Mouse (Mus musculus): Measurements from ENCODE around the gene Hils1. TPM values are rescaled to one million over a fixed set of nuclear protein-coding genes. Genes with fewer than 3 reads are reported as not detected.

The Hils1 gene
- polyA plus RNA-seq, 1 experiment from 2014 or later = not detected

DNA sequence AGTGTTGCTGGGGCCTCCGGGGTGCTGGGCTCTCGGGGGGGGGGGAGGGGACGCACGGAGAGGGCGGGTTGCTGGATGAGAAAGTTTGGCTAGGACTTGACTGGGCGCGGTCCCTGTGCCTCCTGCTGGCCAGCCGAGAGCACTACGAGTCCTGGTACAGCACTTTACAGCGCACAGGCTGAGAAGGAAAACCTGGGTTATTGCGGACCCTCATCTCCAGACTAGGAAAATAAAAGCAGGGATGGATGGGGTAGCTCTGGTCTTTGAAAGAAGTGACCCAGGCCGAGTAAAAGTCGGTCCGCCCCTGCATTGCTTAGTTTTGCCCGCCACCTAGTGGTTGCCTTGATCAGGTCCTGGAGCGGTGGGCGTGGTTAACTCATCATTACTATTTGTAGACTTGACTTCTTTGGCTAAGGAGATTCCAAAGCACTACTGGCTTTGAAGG is 30.5 kb upstream of the Hils1 start:
- Histone ChIP-seq H3K4me1 (peaks cover 69% of the 10 kb centered on the region), H3K4me2 (replicated peaks) (peak overlapping the region; percentile 89), H3K27me3 (peaks cover 3% of the 10 kb centered on the region; the same call in 1 of the 2 replicates), H3K9me3 (no peaks in the 10 kb centered on the region), H3K4me3 (peak overlapping the region; percentile 66), H3K27ac (peak overlapping the region; percentile 96), H3K9ac (peak overlapping the region; percentile 90), H3K36me3 (peaks cover 38% of the 10 kb centered on the region)
- 1% methylated on average over 17 of the region's 17 CpGs for WGBS
- peak; percentile 73 for ATAC-seq (ENCODE audit: low FRiP score, low read depth)

DNA sequence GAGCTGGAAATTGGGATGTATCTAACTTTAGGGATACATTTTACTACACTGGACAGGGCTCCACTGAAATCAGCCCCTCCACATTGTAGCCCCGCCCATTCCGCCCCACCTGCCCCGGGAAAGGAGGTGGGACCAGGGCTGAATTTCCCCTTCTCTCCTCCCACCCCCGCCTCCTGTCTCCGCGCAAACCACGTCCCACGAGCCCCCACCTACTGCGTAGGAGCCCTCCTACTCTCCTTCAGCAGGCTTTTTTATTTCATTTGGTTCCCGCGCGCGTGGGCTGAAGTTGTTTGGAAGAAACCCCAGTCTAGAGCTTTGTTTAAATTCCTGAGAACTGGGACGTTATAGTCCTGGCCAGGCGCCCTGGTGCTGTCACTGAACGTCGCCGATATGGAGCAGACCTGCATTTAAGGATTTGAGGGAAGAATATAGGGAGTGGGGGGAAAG is 30.0 kb upstream of the Hils1 start:
- peaks cover 3% of the 10 kb centered on the region; the same call in 1 of the 2 replicates for H3K27me3 ChIP-seq
- peaks cover 42% of the 10 kb centered on the region for H3K36me3 ChIP-seq
- 2% methylated on average over 18 of the region's 18 CpGs for WGBS
- H3K27ac ChIP-seq = peak overlapping the region; percentile 96
- ATAC-seq (ENCODE audit: low FRiP score, low read depth) = peak; percentile 45
- peak overlapping the region; percentile 66 for H3K4me3 ChIP-seq
- H3K4me2 ChIP-seq (replicated peaks) = peak overlapping the region; percentile 89
- no peaks in the 10 kb centered on the region for H3K9me3 ChIP-seq
- peak overlapping the region; percentile 90 for H3K9ac ChIP-seq
- H3K4me1 ChIP-seq = peaks cover 65% of the 10 kb centered on the region

DNA sequence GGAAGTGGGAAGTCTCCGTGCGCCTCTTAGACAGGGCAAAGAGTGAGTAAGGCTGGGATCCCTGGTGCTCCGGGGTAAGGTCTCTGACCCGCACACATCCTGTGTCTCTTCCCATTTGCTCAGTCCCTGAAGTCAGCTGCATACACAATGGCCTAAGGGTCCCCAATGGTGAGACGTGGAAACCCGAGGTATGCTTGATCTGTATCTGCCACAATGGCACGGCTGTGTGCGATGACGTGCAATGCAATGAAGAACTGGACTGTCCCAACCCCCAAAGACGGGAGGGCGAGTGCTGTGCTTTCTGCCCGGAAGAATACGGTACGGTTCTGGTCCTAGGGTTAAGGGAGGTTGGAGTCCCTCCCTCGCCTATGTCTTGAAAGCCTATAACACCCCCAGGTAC is 29.6 kb upstream of the Hils1 start:
- ATAC-seq (ENCODE audit: low FRiP score, low read depth) = no peak
- no peaks in the 10 kb centered on the region for H3K9me3 ChIP-seq
- WGBS = 3% methylated on average over 15 of the region's 15 CpGs
- H3K4me3 ChIP-seq = peak overlapping the region; percentile 66
- H3K36me3 ChIP-seq = peaks cover 47% of the 10 kb centered on the region
- H3K27me3 ChIP-seq = peaks cover 3% of the 10 kb centered on the region; the same call in 1 of the 2 replicates
- H3K9ac ChIP-seq = peak overlapping the region; percentile 90
- H3K4me2 ChIP-seq (replicated peaks) = peak overlapping the region; percentile 89
- H3K4me1 ChIP-seq = peaks cover 65% of the 10 kb centered on the region
- peak overlapping the region; percentile 39; the same call in 1 of the 2 replicates for H3K27ac ChIP-seq

DNA sequence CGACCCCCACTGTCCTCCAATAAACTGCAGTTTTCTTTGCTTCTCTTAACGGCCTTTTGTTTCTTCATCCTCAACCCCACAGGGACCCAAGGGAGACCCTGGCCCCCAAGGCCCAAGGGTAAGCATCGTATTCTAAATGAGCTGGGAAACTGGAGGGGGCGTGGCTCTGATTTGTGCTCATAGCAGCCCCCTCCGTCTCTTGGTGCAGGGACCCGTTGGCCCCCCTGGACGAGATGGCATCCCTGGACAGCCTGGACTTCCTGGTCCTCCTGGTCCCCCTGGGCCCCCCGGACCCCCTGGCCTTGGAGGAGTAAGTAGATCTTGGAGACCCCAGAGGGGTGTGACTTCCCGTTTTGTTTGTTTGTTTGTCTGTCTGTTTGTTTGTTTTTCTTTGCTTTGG is 29.1 kb upstream of the Hils1 start:
- WGBS = 26% methylated on average over 9 of the region's 9 CpGs

DNA sequence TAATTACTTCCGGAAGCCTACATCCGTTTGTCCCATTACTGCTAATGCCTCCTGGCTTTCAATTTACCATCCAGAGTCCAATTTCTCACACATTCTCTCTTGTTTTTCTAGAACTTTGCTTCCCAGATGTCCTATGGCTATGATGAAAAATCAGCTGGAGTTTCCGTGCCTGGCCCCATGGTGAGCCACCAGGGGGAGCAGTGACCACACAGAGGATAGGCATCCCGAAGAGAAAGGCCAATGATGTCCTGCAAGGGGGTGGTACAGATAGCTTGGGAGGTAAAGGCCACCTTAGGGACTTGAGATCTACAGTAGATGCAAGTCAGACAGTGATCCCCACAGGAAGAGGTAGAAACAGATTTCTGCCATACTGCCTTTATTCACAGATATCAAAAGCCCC is 28.1 kb upstream of the Hils1 start:
- H3K27me3 ChIP-seq = peaks cover 3% of the 10 kb centered on the region; the same call in 1 of the 2 replicates
- H3K4me2 ChIP-seq (replicated peaks) = peak overlapping the region; percentile 89
- H3K4me1 ChIP-seq = peaks cover 50% of the 10 kb centered on the region
- no peak for ATAC-seq (ENCODE audit: low FRiP score, low read depth)
- peak overlapping the region; percentile 50; the same call in 1 of the 2 replicates for H3K9ac ChIP-seq
- peaks cover 62% of the 10 kb centered on the region for H3K36me3 ChIP-seq
- H3K27ac ChIP-seq = 0 out of 2 replicates have a peak overlapping the region, but pooled peaks have one; percentile 3
- H3K4me3 ChIP-seq = peak overlapping the region; percentile 66
- WGBS = 12% methylated on average over 4 of the region's 4 CpGs
- H3K9me3 ChIP-seq = no peaks in the 10 kb centered on the region

More for the DNA sequence above, 29.1 kb upstream of the Hils1 start:
- Histone ChIP-seq H3K4me3 (peak overlapping the region; percentile 66), H3K27ac (peak overlapping the region; percentile 39), H3K4me1 (peaks cover 60% of the 10 kb centered on the region), H3K27me3 (peaks cover 3% of the 10 kb centered on the region; the same call in 1 of the 2 replicates), H3K4me2 (replicated peaks) (peak overlapping the region; percentile 89), H3K9ac (peak overlapping the region; percentile 90), H3K36me3 (peaks cover 52% of the 10 kb centered on the region), H3K9me3 (no peaks in the 10 kb centered on the region)
- ATAC-seq (ENCODE audit: low FRiP score, low read depth) = no peak

DNA sequence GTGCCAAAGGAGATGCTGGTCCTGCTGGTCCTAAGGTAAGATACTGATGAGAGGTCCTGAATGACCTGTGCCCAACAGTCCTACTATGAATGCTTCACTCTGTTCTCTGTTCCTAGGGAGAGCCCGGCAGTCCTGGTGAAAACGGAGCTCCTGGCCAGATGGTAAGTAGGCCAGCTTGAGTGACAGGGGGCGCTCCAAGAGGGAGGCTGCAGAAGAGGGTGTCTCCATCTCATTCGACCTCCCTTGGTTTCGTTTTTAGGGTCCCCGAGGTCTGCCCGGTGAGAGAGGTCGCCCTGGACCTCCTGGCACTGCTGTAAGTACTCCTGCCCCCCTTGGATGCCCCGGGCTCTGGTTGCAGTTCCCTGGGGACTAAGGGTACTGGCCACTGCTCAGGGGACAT is 26.3 kb upstream of the Hils1 start:
- H3K4me1 ChIP-seq = peaks cover 35% of the 10 kb centered on the region

DNA sequence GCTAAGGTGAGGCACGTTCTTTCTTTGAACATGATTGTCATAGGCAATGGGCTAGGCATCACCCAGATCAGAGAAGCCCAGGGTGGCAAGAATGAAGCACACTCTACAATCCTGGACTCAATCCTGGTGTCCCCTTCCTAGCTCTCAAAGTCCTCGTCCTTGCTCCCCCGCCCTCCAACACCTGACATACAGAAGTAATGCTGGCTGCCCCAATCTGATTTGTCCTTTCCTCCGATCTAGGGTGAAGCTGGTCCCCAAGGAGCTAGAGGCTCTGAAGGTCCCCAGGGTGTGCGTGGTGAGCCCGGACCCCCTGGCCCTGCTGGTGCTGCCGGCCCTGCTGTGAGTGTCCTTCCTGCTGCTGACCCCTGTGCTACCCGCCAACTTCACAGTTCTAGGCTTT is 25.6 kb upstream of the Hils1 start:
- Histone ChIP-seq H3K27ac (peak overlapping the region; percentile 45; the same call in 1 of the 2 replicates), H3K4me2 (replicated peaks) (peak overlapping the region; percentile 89), H3K9ac (no peak overlapping the region; the same call in 1 of the 2 replicates), H3K36me3 (peaks cover 87% of the 10 kb centered on the region), H3K9me3 (no peaks in the 10 kb centered on the region), H3K27me3 (peaks cover 3% of the 10 kb centered on the region; the same call in 1 of the 2 replicates), H3K4me1 (peaks cover 31% of the 10 kb centered on the region), H3K4me3 (no peak overlapping the region)
- no peak for ATAC-seq (ENCODE audit: low FRiP score, low read depth)
- 82% methylated on average over 8 of the region's 8 CpGs for WGBS

More for the DNA sequence above, 26.3 kb upstream of the Hils1 start:
- no peak for ATAC-seq (ENCODE audit: low FRiP score, low read depth)
- peak overlapping the region; percentile 89 for H3K4me2 ChIP-seq (replicated peaks)
- peaks cover 80% of the 10 kb centered on the region for H3K36me3 ChIP-seq
- peaks cover 3% of the 10 kb centered on the region; the same call in 1 of the 2 replicates for H3K27me3 ChIP-seq
- no peaks in the 10 kb centered on the region for H3K9me3 ChIP-seq
- 47% methylated on average over 9 of the region's 9 CpGs for WGBS
- H3K4me3 ChIP-seq = 0 out of 2 replicates have a peak overlapping the region, but pooled peaks have one; percentile 5
- H3K27ac ChIP-seq = peak overlapping the region; percentile 45; the same call in 1 of the 2 replicates
- H3K9ac ChIP-seq = peak overlapping the region; percentile 27; the same call in 1 of the 2 replicates

DNA sequence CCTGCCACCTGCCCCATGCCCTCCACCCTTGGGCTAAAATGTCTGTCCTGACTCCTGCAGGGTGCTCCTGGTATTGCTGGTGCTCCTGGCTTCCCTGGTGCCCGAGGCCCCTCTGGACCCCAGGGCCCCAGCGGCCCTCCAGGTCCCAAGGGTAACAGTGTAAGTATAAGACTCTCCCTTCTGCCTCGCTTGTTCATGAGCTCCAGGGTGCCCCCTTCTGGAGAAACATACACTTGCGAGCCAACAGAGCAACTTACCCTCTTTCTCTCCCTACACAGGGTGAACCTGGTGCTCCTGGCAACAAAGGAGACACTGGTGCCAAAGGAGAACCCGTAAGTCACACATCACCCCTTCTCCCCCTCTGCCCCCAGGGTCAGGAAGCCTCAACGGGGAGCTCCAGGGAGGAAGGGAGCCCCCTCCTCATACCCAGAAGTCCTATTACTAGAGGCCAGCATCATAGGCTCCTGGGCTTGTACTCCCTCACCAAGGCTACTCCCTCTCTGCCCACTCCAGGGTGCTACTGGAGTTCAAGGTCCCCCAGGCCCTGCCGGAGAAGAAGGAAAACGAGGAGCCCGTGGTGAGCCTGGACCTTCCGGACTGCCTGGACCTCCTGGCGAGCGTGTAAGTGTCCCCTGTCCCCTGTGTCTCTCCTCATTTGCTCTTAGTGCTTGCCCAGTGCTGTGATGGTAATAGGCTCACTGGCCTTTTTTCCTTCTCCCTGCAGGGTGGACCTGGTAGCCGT is 24.9 kb upstream of the Hils1 start:
- Histone ChIP-seq H3K4me2 (replicated peaks) (peak overlapping the region; percentile 89), H3K9me3 (no peaks in the 10 kb centered on the region), H3K27ac (peak overlapping the region; percentile 58; the same call in 1 of the 2 replicates), H3K4me3 (no peak overlapping the region), H3K27me3 (peaks cover 3% of the 10 kb centered on the region; the same call in 1 of the 2 replicates), H3K9ac (peak overlapping the region; percentile 53), H3K4me1 (peaks cover 31% of the 10 kb centered on the region), H3K36me3 (peaks cover 93% of the 10 kb centered on the region)
- ATAC-seq (ENCODE audit: low FRiP score, low read depth) = no peak
- 53% methylated on average over 13 of the region's 13 CpGs for WGBS

DNA sequence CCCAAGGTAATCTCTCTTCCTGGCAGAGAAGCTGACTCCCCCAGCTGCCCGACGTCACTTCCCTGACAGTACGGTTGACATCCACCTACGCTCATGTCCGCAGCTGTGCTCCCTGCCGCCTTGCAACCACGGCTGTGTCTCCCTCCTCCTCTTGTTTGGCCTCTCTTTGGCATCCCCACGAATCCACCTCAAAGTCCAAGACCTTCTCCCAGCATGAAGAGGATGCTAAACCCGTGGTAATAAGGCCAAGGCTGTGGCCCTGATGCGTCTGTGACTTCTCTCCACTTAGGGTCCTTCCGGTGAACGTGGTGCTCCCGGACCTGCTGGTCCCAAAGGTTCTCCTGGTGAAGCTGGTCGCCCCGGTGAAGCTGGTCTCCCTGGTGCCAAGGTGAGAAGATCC is 24.3 kb upstream of the Hils1 start:
- ATAC-seq (ENCODE audit: low FRiP score, low read depth) = no peak
- Histone ChIP-seq H3K9me3 (no peaks in the 10 kb centered on the region), H3K4me2 (replicated peaks) (peak overlapping the region; percentile 7), H3K27me3 (peaks cover 3% of the 10 kb centered on the region; the same call in 1 of the 2 replicates), H3K36me3 (peaks cover 99% of the 10 kb centered on the region), H3K9ac (peak overlapping the region; percentile 53), H3K4me1 (peaks cover 25% of the 10 kb centered on the region), H3K4me3 (no peak overlapping the region), H3K27ac (peak overlapping the region; percentile 58; the same call in 1 of the 2 replicates)
- 87% methylated on average over 15 of the region's 15 CpGs for WGBS

DNA sequence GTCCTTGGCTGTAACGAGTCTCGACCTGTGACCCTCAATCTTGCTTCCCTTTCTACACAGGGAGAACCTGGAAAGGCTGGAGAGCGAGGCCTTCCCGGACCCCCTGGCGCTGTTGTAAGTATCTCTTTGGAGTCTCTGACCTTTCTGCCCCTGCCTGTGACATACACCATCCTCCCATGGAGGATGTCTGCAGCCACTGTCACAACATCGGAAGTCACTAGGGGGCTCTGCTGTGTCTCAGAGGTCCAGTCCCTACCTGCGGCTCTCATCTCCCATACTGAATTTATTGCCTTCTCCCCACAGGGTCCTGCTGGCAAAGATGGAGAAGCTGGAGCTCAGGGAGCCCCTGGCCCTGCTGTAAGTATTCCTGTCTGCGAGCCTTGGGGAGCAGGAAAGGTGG is 23.1 kb upstream of the Hils1 start:
- H3K9me3 ChIP-seq = no peaks in the 10 kb centered on the region
- no peak overlapping the region for H3K4me3 ChIP-seq
- peak overlapping the region; percentile 0; the same call in 1 of the 2 replicates for H3K9ac ChIP-seq
- peaks cover 14% of the 10 kb centered on the region for H3K4me1 ChIP-seq
- WGBS = 27% methylated on average over 8 of the region's 8 CpGs
- 0 out of 2 replicates have a peak overlapping the region, but pooled peaks have one; percentile 5 for H3K4me2 ChIP-seq (replicated peaks)
- no peak for ATAC-seq (ENCODE audit: low FRiP score, low read depth)
- H3K36me3 ChIP-seq = peaks cover 100% of the 10 kb centered on the region
- H3K27ac ChIP-seq = peak overlapping the region; percentile 69; the same call in 1 of the 2 replicates
- H3K27me3 ChIP-seq = no peaks in the 10 kb centered on the region

DNA sequence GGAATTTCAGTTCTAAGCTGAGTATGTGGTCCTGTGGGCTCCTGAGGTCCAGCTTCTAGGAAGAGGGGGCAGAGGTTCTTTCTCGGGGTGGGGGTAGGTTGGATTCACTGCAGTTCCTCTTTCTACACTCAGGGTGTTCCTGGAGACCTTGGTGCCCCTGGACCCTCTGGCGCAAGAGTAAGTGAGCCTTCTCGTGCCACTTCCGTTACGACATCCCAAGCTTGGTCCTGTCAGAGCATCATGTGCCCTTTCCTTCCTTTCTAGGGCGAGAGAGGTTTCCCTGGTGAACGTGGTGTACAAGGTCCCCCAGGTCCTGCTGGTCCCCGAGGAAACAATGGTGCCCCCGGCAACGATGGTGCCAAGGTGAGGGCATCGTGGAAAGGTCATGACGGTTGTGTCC is 22.2 kb upstream of the Hils1 start:
- H3K4me2 ChIP-seq (replicated peaks) = no peak overlapping the region
- H3K4me3 ChIP-seq = no peak overlapping the region
- WGBS = 87% methylated on average over 12 of the region's 12 CpGs
- H3K9me3 ChIP-seq = no peaks in the 10 kb centered on the region
- H3K27ac ChIP-seq = peak overlapping the region; percentile 69
- no peaks in the 10 kb centered on the region for H3K27me3 ChIP-seq
- H3K4me1 ChIP-seq = peaks cover 7% of the 10 kb centered on the region; the same call in 1 of the 2 replicates
- peaks cover 100% of the 10 kb centered on the region for H3K36me3 ChIP-seq
- ATAC-seq (ENCODE audit: low FRiP score, low read depth) = no peak
- peak overlapping the region; percentile 26; the same call in 1 of the 2 replicates for H3K9ac ChIP-seq

DNA sequence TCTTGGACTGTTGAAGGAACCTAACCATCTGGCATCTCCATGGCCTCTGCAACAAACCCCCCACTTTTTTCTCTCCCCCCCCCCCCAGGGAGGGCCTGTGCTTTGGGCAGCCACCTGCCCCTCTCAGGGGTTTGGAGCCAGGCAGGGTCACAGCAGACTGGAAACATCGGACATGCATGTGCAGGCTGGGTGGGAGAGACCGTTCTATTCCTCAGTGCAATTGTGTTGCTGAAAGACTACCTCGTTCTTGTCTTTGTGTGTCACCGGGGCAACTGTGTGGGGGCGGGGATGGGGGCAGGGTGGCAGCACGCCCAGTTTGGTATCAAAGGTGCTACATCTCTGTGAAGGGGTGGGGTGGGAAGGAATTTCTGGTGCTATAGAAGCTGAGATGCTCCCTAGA is 15.2 kb upstream of the Hils1 start:
- WGBS = 26% methylated on average over 6 of the region's 6 CpGs
- no peak overlapping the region for H3K9ac ChIP-seq
- no peaks in the 10 kb centered on the region for H3K9me3 ChIP-seq
- H3K4me3 ChIP-seq = no peak overlapping the region
- no peaks in the 10 kb centered on the region for H3K27me3 ChIP-seq
- H3K36me3 ChIP-seq = peaks cover 50% of the 10 kb centered on the region
- 0 out of 2 replicates have a peak, but pooled peaks cover 16% of the 10 kb centered on the region for H3K4me1 ChIP-seq
- ATAC-seq (ENCODE audit: low FRiP score, low read depth) = no peak
- H3K4me2 ChIP-seq (replicated peaks) = no peak overlapping the region
- H3K27ac ChIP-seq = no peak overlapping the region

All from limb, embryonic 13.5 days (tissue).